ENCODE assay signal across 18 mouse cellular contexts in genomic region chr16:95636615-95637014, GRCm38 (mm10).
"Had no signal": no experiment of that assay in that cellular context is flagged by ENCODE, and none has a peak within 500 bp of the region (broad histone marks: within the 10 kb centered on the region; RNA-seq: fewer than 3 reads in every experiment).

No protein-coding gene starts in this region.

- H3K4me3 ChIP-seq: layer of hippocampus, adult 2 months; limb, embryonic 13.5 days; midbrain, embryonic 10.5 days; myocyte; neural tube, embryonic 15.5 days had no signal

- H3K27me3 ChIP-seq: limb, embryonic 13.5 days; neural tube, embryonic 15.5 days had no signal

- H3K9me3 ChIP-seq: limb, embryonic 13.5 days; midbrain, embryonic 10.5 days; neural tube, embryonic 15.5 days had no signal

- ATAC-seq: lung, postnatal 0 days had no signal

- H3K36me3 ChIP-seq: limb, embryonic 13.5 days; midbrain, embryonic 10.5 days; neural tube, embryonic 15.5 days had no signal

- H3K27ac ChIP-seq: kidney, postnatal 0 days; layer of hippocampus, adult 2 months; limb, embryonic 13.5 days; midbrain, embryonic 10.5 days; neural tube, embryonic 15.5 days had no signal

- H3K9ac ChIP-seq: limb, embryonic 13.5 days; neural tube, embryonic 15.5 days had no signal

- H3K4me2 ChIP-seq: limb, embryonic 13.5 days; neural tube, embryonic 15.5 days had no signal

- DNase-seq: kidney, adult 11 months; kidney, adult 9 months; kidney, postnatal 4 days; lung, adult 2 months; lung, postnatal 36 days; midbrain, embryonic 14.5 days; right cerebral cortex, adult 18-20 months; right cerebral cortex, postnatal 4 days; spleen, adult 18-20 months; thymus, adult 18-20 months; thymus, postnatal 14 days had no signal
